Mouse (Mus musculus): ENCODE measurements at regions not wholly inside any gene's neighbourhood (a gene's known extent, or its start where the extent isn't known, plus 50 kb on each side); places are given as distances from the start of the nearest gene placed in this dataset.

- Histone ChIP-seq H3K4me3 (ENCODE audit: low read depth, low read length) (no peak overlapping the region), H3K36me3 (ENCODE audit: control insufficient read depth, insufficient read depth, low read length) (no peaks in the 10 kb centered on the region), H3K9ac (ENCODE audit: low read length) (no peak overlapping the region), H3K9me3 (ENCODE audit: control insufficient read depth, low read length) (no peaks in the 10 kb centered on the region), H3K27ac (ENCODE audit: low read depth, low read length) (no peak overlapping the region), H3K4me2 (ENCODE audit: low read depth, low read length, severe bottlenecking) (no peak overlapping the region), H3K27me3 (ENCODE audit: control insufficient read depth, insufficient read depth, low read length) (no peaks in the 10 kb centered on the region), H3K4me1 (replicated peaks; ENCODE audit: control insufficient read depth, insufficient read depth, low read length) (no peaks in the 10 kb centered on the region)
- DNase-seq (ENCODE audit: low spot score): no peak
- no peak for ATAC-seq (replicated peaks; ENCODE audit: low FRiP score)
- 95% methylated on average over 5 of the region's 5 CpGs for WGBS
These were observed 122.9 kb upstream of the Emcn start for GRCm38 (mm10) chr3:137217926-137218325.

DNA sequence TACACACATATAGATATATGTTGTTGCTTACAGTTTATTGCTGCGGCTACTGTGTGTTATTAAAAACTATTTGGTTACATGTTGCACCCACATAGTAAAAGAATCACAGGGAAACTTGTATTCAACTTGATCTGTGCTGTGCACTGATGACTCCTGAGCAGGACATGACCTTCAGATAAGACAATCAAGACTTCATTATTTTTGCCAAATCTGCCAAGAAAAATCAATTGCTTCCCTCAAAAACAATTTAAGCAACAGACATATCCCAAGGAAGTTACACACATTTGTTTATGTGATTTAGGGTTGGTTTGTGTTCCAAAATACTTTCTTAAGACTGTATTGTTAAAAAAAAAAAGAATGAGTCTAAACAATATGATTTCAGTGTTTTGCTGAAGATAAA lies 114.7 kb upstream of the Emcn start:
- Histone ChIP-seq H3K4me2 (ENCODE audit: low read depth, low read length, severe bottlenecking) (no peak overlapping the region), H3K27ac (ENCODE audit: low read depth, low read length) (no peak overlapping the region), H3K4me3 (ENCODE audit: low read depth, low read length) (no peak overlapping the region), H3K4me1 (replicated peaks; ENCODE audit: control insufficient read depth, insufficient read depth, low read length) (no peaks in the 10 kb centered on the region), H3K9me3 (ENCODE audit: control insufficient read depth, low read length) (no peaks in the 10 kb centered on the region), H3K36me3 (ENCODE audit: control insufficient read depth, insufficient read depth, low read length) (no peaks in the 10 kb centered on the region), H3K9ac (ENCODE audit: low read length) (no peak overlapping the region), H3K27me3 (ENCODE audit: control insufficient read depth, insufficient read depth, low read length) (no peaks in the 10 kb centered on the region)
- DNase-seq (ENCODE audit: low spot score): no peak
- no peak for ATAC-seq (replicated peaks; ENCODE audit: low FRiP score)
- WGBS: 96% methylated on average over 1 of the region's 1 CpGs

DNA sequence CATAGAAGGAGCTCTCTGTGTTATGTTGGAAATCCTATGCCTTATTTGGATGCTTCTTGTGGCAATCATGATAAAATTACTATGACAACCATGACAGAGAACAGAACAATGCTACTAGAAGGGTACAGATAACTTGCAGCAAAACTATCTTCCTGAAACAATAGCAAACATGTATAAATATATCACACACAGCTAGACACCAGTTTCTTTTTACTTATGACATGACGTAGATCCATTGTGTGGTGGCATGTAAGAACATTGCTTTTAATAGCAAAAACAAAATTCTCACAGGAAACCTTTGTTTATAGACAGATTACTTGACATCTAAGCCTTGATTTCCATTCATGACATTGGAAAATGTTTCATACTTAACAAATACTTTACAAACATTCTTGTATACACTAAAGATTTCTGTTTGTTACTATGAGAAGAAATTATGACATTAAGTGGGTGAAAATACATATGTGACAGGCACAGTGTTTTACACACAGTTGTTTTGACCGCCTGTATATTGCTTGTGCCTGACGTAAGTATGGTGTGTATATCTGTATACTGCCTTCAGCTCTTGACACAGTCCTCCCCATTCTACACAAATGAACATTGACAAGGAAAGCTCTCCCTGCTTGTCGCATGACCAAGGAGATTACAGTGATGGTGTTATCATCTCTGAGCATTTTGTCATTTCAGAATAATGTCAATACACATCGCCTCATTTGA lies 113.6 kb upstream of the Emcn start:
- no peaks in the 10 kb centered on the region for H3K4me1 ChIP-seq (replicated peaks; ENCODE audit: control insufficient read depth, insufficient read depth, low read length)
- no peaks in the 10 kb centered on the region for H3K36me3 ChIP-seq (ENCODE audit: control insufficient read depth, insufficient read depth, low read length)
- no peak overlapping the region for H3K27ac ChIP-seq (ENCODE audit: low read depth, low read length)
- no peak overlapping the region for H3K4me2 ChIP-seq (ENCODE audit: low read depth, low read length, severe bottlenecking)
- no peak overlapping the region for H3K4me3 ChIP-seq (ENCODE audit: low read depth, low read length)
- H3K27me3 ChIP-seq (ENCODE audit: control insufficient read depth, insufficient read depth, low read length): no peaks in the 10 kb centered on the region
- no peak overlapping the region for H3K9ac ChIP-seq (ENCODE audit: low read length)
- ATAC-seq (replicated peaks; ENCODE audit: low FRiP score) (no peak), DNase-seq (ENCODE audit: low spot score) (no peak)
- no peaks in the 10 kb centered on the region for H3K9me3 ChIP-seq (ENCODE audit: control insufficient read depth, low read length)
- 88% methylated on average over 5 of the region's 5 CpGs for WGBS

DNA sequence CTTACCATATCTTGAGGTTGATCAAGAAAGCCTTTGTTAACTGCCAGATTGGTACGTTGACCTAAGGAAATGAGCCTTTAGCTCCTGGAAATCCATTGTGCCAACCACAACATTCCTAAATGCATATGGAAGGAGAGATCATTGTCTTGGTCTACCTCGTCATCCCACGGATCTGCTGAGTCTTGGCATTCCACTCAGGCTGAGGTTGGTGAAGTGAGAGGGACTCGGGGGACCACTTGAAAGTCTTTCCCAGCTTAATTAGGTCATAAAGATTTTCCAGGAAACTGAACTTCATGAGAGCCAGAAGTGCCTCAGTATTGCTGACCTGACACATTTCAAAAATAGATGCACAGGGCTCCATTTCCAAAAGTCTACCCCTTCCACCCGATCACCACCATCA lies 112.5 kb upstream of the Emcn start:
- Histone ChIP-seq H3K9me3 (ENCODE audit: control insufficient read depth, low read length) (no peaks in the 10 kb centered on the region), H3K36me3 (ENCODE audit: control insufficient read depth, insufficient read depth, low read length) (no peaks in the 10 kb centered on the region), H3K4me1 (replicated peaks; ENCODE audit: control insufficient read depth, insufficient read depth, low read length) (no peaks in the 10 kb centered on the region), H3K4me3 (ENCODE audit: low read depth, low read length) (no peak overlapping the region), H3K27ac (ENCODE audit: low read depth, low read length) (no peak overlapping the region), H3K4me2 (ENCODE audit: low read depth, low read length, severe bottlenecking) (no peak overlapping the region), H3K27me3 (ENCODE audit: control insufficient read depth, insufficient read depth, low read length) (no peaks in the 10 kb centered on the region), H3K9ac (ENCODE audit: low read length) (no peak overlapping the region)
- DNase-seq (ENCODE audit: low spot score) (no peak), ATAC-seq (replicated peaks; ENCODE audit: low FRiP score) (no peak)
- 88% methylated on average over 5 of the region's 5 CpGs for WGBS

DNA sequence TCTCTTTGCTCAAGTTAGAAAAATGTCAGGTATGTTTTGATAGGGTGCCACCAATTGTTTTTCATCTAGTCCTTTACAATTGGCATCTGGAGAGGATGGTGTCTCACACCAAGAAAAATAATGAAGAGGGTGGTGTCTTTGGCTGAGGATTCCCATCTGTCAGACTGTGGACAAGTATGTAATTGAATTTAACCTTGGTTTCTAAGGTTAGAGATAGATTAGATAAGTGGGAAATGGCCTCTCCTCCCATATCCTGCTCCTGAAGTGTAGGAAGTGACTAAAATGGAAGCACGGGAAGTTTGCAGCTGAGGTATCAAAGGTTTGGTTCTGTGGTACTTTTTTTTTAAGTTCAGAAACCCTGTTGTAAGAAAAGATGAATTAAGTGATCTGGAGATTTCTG lies 98.0 kb upstream of the Emcn start:
- H3K27me3 ChIP-seq (ENCODE audit: control insufficient read depth, insufficient read depth, low read length): no peaks in the 10 kb centered on the region
- H3K27ac ChIP-seq (ENCODE audit: low read depth, low read length): no peak overlapping the region
- DNase-seq (ENCODE audit: low spot score) (no peak), ATAC-seq (replicated peaks; ENCODE audit: low FRiP score) (no peak)
- no peak overlapping the region for H3K4me3 ChIP-seq (ENCODE audit: low read depth, low read length)
- H3K4me1 ChIP-seq (replicated peaks; ENCODE audit: control insufficient read depth, insufficient read depth, low read length): no peaks in the 10 kb centered on the region
- H3K36me3 ChIP-seq (ENCODE audit: control insufficient read depth, insufficient read depth, low read length): no peaks in the 10 kb centered on the region
- H3K9ac ChIP-seq (ENCODE audit: low read length): no peak overlapping the region
- H3K9me3 ChIP-seq (ENCODE audit: control insufficient read depth, low read length): no peaks in the 10 kb centered on the region
- H3K4me2 ChIP-seq (ENCODE audit: low read depth, low read length, severe bottlenecking): no peak overlapping the region
- 68% methylated on average over 1 of the region's 1 CpGs for WGBS

DNA sequence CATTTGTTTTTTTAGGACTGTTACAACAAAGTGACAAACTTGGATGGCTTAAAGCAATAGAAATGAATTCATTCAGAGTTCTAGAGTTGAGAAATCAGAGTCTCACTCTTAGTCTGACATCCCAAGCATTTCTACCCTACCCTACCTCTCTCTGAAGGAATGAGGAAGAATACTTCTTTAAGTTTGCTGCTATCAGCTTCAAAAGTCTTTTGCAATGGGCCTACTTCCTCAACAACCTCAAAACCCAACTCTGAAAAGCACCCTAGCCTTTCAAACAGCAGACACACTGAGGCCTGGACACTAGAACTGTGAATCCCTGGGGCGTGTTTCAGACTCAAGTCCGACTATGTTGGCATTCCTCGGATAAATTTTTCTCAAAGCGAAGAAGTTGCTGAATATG lies 77.0 kb upstream of the Emcn start:
- no peaks in the 10 kb centered on the region for H3K27me3 ChIP-seq (ENCODE audit: control insufficient read depth, insufficient read depth, low read length)
- no peaks in the 10 kb centered on the region for H3K4me1 ChIP-seq (replicated peaks; ENCODE audit: control insufficient read depth, insufficient read depth, low read length)
- ATAC-seq (replicated peaks; ENCODE audit: low FRiP score): no peak
- WGBS: 93% methylated on average over 4 of the region's 4 CpGs
- H3K4me3 ChIP-seq (ENCODE audit: low read depth, low read length): no peak overlapping the region
- no peak overlapping the region for H3K4me2 ChIP-seq (ENCODE audit: low read depth, low read length, severe bottlenecking)
- DNase-seq (ENCODE audit: low spot score): no peak
- H3K9ac ChIP-seq (ENCODE audit: low read length): no peak overlapping the region
- H3K36me3 ChIP-seq (ENCODE audit: control insufficient read depth, insufficient read depth, low read length): no peaks in the 10 kb centered on the region
- no peak overlapping the region for H3K27ac ChIP-seq (ENCODE audit: low read depth, low read length)
- no peaks in the 10 kb centered on the region for H3K9me3 ChIP-seq (ENCODE audit: control insufficient read depth, low read length)

- WGBS: 87% methylated on average over 1 of the region's 1 CpGs
- no peaks in the 10 kb centered on the region for H3K4me1 ChIP-seq (replicated peaks; ENCODE audit: control insufficient read depth, insufficient read depth, low read length)
These were observed 73.1 kb upstream of the Emcn start for GRCm38 (mm10) chr3:137267752-137268151.

DNA sequence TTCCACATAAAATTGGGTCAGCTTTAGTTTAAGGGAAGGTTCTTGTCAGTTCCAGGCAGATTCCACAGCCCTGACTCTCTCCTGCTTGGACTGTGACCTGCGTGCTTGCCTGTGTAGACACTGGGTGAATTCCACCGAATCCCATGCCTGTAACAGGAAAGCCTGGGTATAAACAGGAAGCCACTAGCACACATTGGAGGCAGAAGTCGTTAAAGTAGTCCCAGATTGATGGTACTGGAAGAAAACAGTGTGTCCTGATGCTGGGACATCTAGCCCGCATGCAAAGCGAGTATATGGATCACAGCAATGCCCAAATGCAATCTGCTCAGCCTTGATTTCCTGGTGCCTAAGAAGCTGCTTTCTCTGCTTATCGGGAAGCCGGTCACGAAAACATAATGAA lies 65.4 kb upstream of the Emcn start:
- Histone ChIP-seq H3K4me1 (replicated peaks; ENCODE audit: control insufficient read depth, insufficient read depth, low read length) (no peaks in the 10 kb centered on the region), H3K9me3 (ENCODE audit: control insufficient read depth, low read length) (no peaks in the 10 kb centered on the region), H3K27me3 (ENCODE audit: control insufficient read depth, insufficient read depth, low read length) (no peaks in the 10 kb centered on the region), H3K9ac (ENCODE audit: low read length) (no peak overlapping the region), H3K4me3 (ENCODE audit: low read depth, low read length) (no peak overlapping the region), H3K4me2 (ENCODE audit: low read depth, low read length, severe bottlenecking) (no peak overlapping the region), H3K27ac (ENCODE audit: low read depth, low read length) (no peak overlapping the region), H3K36me3 (ENCODE audit: control insufficient read depth, insufficient read depth, low read length) (no peaks in the 10 kb centered on the region)
- WGBS: 82% methylated on average over 8 of the region's 8 CpGs
- DNase-seq (ENCODE audit: low spot score) (no peak), ATAC-seq (replicated peaks; ENCODE audit: low FRiP score) (no peak)

More at GRCm38 (mm10) chr3:137267752-137268151, 73.1 kb upstream of the Emcn start:
- no peak for DNase-seq (ENCODE audit: low spot score)
- no peak overlapping the region for H3K27ac ChIP-seq (ENCODE audit: low read depth, low read length)
- no peak overlapping the region for H3K9ac ChIP-seq (ENCODE audit: low read length)
- no peaks in the 10 kb centered on the region for H3K36me3 ChIP-seq (ENCODE audit: control insufficient read depth, insufficient read depth, low read length)
- H3K27me3 ChIP-seq (ENCODE audit: control insufficient read depth, insufficient read depth, low read length): no peaks in the 10 kb centered on the region
- no peak overlapping the region for H3K4me2 ChIP-seq (ENCODE audit: low read depth, low read length, severe bottlenecking)
- no peak for ATAC-seq (replicated peaks; ENCODE audit: low FRiP score)
- H3K4me3 ChIP-seq (ENCODE audit: low read depth, low read length): no peak overlapping the region
- no peaks in the 10 kb centered on the region for H3K9me3 ChIP-seq (ENCODE audit: control insufficient read depth, low read length)

GRCm38 (mm10) chr3:137279284-137279683 lies 61.6 kb upstream of the Emcn start:
- Histone ChIP-seq H3K27me3 (ENCODE audit: control insufficient read depth, insufficient read depth, low read length) (no peaks in the 10 kb centered on the region), H3K4me3 (ENCODE audit: low read depth, low read length) (no peak overlapping the region), H3K4me1 (replicated peaks; ENCODE audit: control insufficient read depth, insufficient read depth, low read length) (no peaks in the 10 kb centered on the region), H3K9me3 (ENCODE audit: control insufficient read depth, low read length) (no peaks in the 10 kb centered on the region), H3K36me3 (ENCODE audit: control insufficient read depth, insufficient read depth, low read length) (no peaks in the 10 kb centered on the region), H3K9ac (ENCODE audit: low read length) (no peak overlapping the region), H3K27ac (ENCODE audit: low read depth, low read length) (no peak overlapping the region), H3K4me2 (ENCODE audit: low read depth, low read length, severe bottlenecking) (no peak overlapping the region)
- 62% methylated on average over 1 of the region's 1 CpGs for WGBS
- ATAC-seq (replicated peaks; ENCODE audit: low FRiP score) (0 out of 2 replicates have a peak, but pooled peaks have one; percentile 27), DNase-seq (ENCODE audit: low spot score) (no peak)

Data from forebrain, embryonic 11.5 days (tissue).